Mouse (Mus musculus): ENCODE measurements around the gene Frzb.

DNA sequence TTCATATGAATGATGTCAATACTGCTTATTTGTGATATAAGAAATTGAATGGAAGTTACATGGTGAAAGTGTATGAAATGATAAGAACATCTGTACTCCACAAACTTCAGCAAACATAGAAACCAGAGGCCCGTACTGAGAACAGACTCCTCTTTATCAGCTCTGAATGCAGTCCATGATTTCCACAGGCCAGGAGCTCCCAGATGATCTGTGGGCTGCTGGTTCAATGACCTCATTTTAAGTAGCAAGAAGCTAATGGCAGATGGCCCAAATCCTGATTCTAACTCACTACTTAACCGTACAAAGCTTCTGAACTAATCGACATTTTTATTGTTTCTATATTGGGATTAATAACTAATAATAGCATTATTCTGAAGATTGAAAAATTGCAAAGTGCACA, 33.0 kb downstream of the Frzb start:
- TF ChIP-seq CTCF (IDR thresholded peaks at IDR 0.05; ENCODE audit: borderline replicate concordance, insufficient read depth, low read length) (no peak), POLR2A (IDR thresholded peaks at IDR 0.05; ENCODE audit: low read depth, low read length) (no peak)

Data from embryonic fibroblast, embryonic 13.5 days (primary cell).